In the genomic region with DNA sequence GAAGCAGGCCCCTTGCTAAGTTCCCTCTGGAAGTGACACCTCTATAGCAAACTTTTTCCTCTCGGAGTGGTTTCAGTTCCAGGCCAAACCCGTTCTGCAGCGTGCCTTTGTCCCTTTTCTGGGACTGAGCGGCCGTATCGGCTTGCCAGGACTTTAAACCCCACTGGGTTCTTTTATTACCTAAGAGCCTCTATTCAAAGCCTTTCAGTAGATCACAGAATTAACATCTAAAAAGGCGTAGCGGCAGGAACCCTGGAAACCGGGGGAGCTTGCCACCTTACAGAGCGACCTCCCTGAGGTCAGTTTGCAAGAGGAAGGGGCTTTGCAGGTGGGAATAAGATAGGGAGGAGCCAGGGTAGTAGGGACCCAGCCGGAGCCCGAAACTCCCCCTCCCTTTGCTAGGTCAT, we compare ENCODE assay signal across 9 mouse cellular contexts.
DNase-seq lines count a peak whose midpoint lies in the region; ATAC-seq and TF ChIP-seq lines count a peak whose summit lies in the region.
"Had no signal": no experiment of that assay in that cellular context is flagged by ENCODE, and none has a peak within 500 bp of the region (broad histone marks: within the 10 kb centered on the region; RNA-seq: fewer than 3 reads in every experiment).

No protein-coding gene starts in this region.

- peak overlapping the region; percentile 8; the same call in 1 of the 2 replicates for H3K4me2 ChIP-seq in forebrain, embryonic 14.5 days (ENCODE audit: low read length)
- peak overlapping the region; percentile 8; the same call in 1 of the 2 replicates for H3K4me2 ChIP-seq in midbrain, embryonic 16.5 days (ENCODE audit: low read length)

- TF ChIP-seq CTCF in heart, adult 2 months (IDR thresholded peaks at IDR 0.05) = no peak

- no peaks in the 10 kb centered on the region for H3K27me3 ChIP-seq in heart, adult 2 months (ENCODE audit: control insufficient read depth, insufficient read depth, low read length)
- H3K27me3 ChIP-seq in forebrain, embryonic 14.5 days (replicated peaks; ENCODE audit: control insufficient read depth, insufficient read depth, low read length) = no peaks in the 10 kb centered on the region
- peaks cover 3% of the 10 kb centered on the region; the same call in 1 of the 2 replicates for H3K27me3 ChIP-seq in midbrain, embryonic 16.5 days (ENCODE audit: control insufficient read depth, insufficient read depth, low read depth, low read length)

- H3K9ac ChIP-seq in heart, adult 2 months (ENCODE audit: low read depth, low read length) = no peak overlapping the region
- peak overlapping the region; percentile 3; the same call in 1 of the 2 replicates for H3K9ac ChIP-seq in forebrain, embryonic 14.5 days (ENCODE audit: low read length)
- H3K9ac ChIP-seq in midbrain, embryonic 16.5 days (ENCODE audit: low read depth, low read length) = no peak overlapping the region
- H3K9ac ChIP-seq: limb, embryonic 12.5 days had no signal

- H3K79me2 ChIP-seq in heart, adult 2 months (replicated peaks; ENCODE audit: control insufficient read depth, insufficient read depth, low read length) = no peaks in the 10 kb centered on the region

- peak; percentile 59 for ATAC-seq in forebrain, embryonic 14.5 days
- peak; percentile 62 for ATAC-seq in midbrain, embryonic 16.5 days

- no peaks in the 10 kb centered on the region for H3K9me3 ChIP-seq in forebrain, embryonic 14.5 days (replicated peaks; ENCODE audit: control insufficient read depth, low read length)
- H3K9me3 ChIP-seq in midbrain, embryonic 16.5 days (replicated peaks; ENCODE audit: control insufficient read depth, low read length, poor library complexity, severe bottlenecking) = no peaks in the 10 kb centered on the region
- H3K9me3 ChIP-seq: limb, embryonic 12.5 days had no signal

- peak; percentile 57 for DNase-seq in heart, adult 11 months
- no peak for DNase-seq in heart, adult 2 months
- DNase-seq in forebrain, embryonic 14.5 days (ENCODE audit: low spot score) = peak; percentile 87
- DNase-seq in kidney, postnatal 10 days = peak; percentile 39
- DNase-seq in B cell, adult 2 months = no peak
- DNase-seq in heart, postnatal 4 days = no peak
- no peak for DNase-seq in T-cell, adult 2 months (ENCODE audit: low spot score)

- WGBS in heart, adult 2 months = 73% methylated on average over 12 of the region's 12 CpGs
- WGBS in forebrain, embryonic 14.5 days = 2% methylated on average over 12 of the region's 12 CpGs
- WGBS in midbrain, embryonic 16.5 days = 6% methylated on average over 12 of the region's 12 CpGs

- TF ChIP-seq EP300 in heart, adult 2 months (IDR thresholded peaks at IDR 0.05; ENCODE audit: insufficient read depth, low read depth, low read length) = no peak

- intact Hi-C loops in heart, adult 2 months (cut with DNase I) = no loop called here

- no peak overlapping the region for H3K4me3 ChIP-seq in heart, adult 2 months
- H3K4me3 ChIP-seq in forebrain, embryonic 14.5 days (ENCODE audit: low read depth, low read length) = no peak overlapping the region
- H3K4me3 ChIP-seq in midbrain, embryonic 16.5 days (ENCODE audit: low read depth, low read length) = no peak overlapping the region
- H3K4me3 ChIP-seq: limb, embryonic 12.5 days had no signal

- no peaks in the 10 kb centered on the region for H3K36me3 ChIP-seq in heart, adult 2 months (ENCODE audit: control insufficient read depth, insufficient read depth, low read length)
- no peaks in the 10 kb centered on the region for H3K36me3 ChIP-seq in forebrain, embryonic 14.5 days (ENCODE audit: control insufficient read depth, insufficient read depth, low read length)
- H3K36me3 ChIP-seq in midbrain, embryonic 16.5 days (ENCODE audit: control insufficient read depth, insufficient read depth, low read length) = no peaks in the 10 kb centered on the region
- H3K36me3 ChIP-seq: limb, embryonic 12.5 days had no signal

- TF ChIP-seq POLR2A in heart, adult 2 months (IDR thresholded peaks at IDR 0.05; ENCODE audit: insufficient read depth, low read depth, low read length) = no peak

- H3K4me1 ChIP-seq in heart, adult 2 months (ENCODE audit: control insufficient read depth, insufficient read depth, low read length) = no peaks in the 10 kb centered on the region
- peaks cover 14% of the 10 kb centered on the region; the same call in 1 of the 2 replicates for H3K4me1 ChIP-seq in forebrain, embryonic 14.5 days (ENCODE audit: control insufficient read depth, insufficient read depth, low read length)
- H3K4me1 ChIP-seq in midbrain, embryonic 16.5 days (ENCODE audit: control insufficient read depth, insufficient read depth, low read length) = peaks cover 25% of the 10 kb centered on the region

- H3K27ac ChIP-seq in heart, adult 2 months = no peak overlapping the region
- H3K27ac ChIP-seq in forebrain, embryonic 14.5 days (ENCODE audit: low read depth, low read length) = peak overlapping the region; percentile 75
- peak overlapping the region; percentile 69 for H3K27ac ChIP-seq in midbrain, embryonic 16.5 days (ENCODE audit: low read length)
- H3K27ac ChIP-seq: limb, embryonic 12.5 days had no signal

Comparison
In these comparisons a context has a peak if more than half of its experiments do, and no peak if none do; other contexts are left out.
1. DNase-seq: peak in heart, adult 11 months (single experiment), forebrain, embryonic 14.5 days (single experiment) and kidney, postnatal 10 days (single experiment); none in heart, adult 2 months (0 of 2), B cell, adult 2 months (0 of 2), heart, postnatal 4 days (single experiment) and T-cell, adult 2 months (single experiment).